Mouse (Mus musculus) layer of hippocampus, adult 2 months (tissue): ENCODE results near the gene Arhgap30. TPM values are rescaled to one million over a fixed set of nuclear protein-coding genes. Genes with fewer than 3 reads are reported as not detected.

ENCODE experiments used
- DNase-seq, 2 experiments: peaks; one replicate each; pipeline ENCODE4 v3.0.0; 2022; ENCODE audit warnings: low spot score in 2 of 2
- H3K27ac ChIP-seq: fragments of 200-600 bp; 2 replicates; pipeline ENCODE4 v1.8.1; 2022
- H3K4me3 ChIP-seq: fragments of 200-600 bp; 2 replicates; pipeline ENCODE4 v1.8.1; 2022; ENCODE audit warnings: mild to moderate bottlenecking
- CTCF ChIP-seq: fragments of 200-600 bp; conservative IDR thresholded peaks from 2 replicates; pipeline ENCODE4 v1.8.1; 2022; ENCODE audit warnings: antibody characterized with exemption, mild to moderate bottlenecking, moderate library complexity
- long read RNA-seq, 2 experiments: library from polyadenylated mRNA; stranded (forward); transcript quantifications; one replicate each; pipeline ENCODE4 v2.0.0; 2021; ENCODE audit warnings: borderline mapping rate in 2 of 2
- total RNA-seq, 2 experiments: library from RNA; stranded (reverse); gene quantifications; 2 replicates each; pipeline ENCODE4 v1.2.3; 2021

Gene Arhgap30
- total RNA-seq = 1 to 10 TPM; 1.9 to 2.2 TPM
- long read RNA-seq, experiment 1 = 0 reads
- long read RNA-seq, experiment 2, partial matches to known transcripts = 2 of 2 reads
- long read RNA-seq, experiment 2, other reads (novel, unspliced or antisense) = 0 of 2 reads

DNA sequence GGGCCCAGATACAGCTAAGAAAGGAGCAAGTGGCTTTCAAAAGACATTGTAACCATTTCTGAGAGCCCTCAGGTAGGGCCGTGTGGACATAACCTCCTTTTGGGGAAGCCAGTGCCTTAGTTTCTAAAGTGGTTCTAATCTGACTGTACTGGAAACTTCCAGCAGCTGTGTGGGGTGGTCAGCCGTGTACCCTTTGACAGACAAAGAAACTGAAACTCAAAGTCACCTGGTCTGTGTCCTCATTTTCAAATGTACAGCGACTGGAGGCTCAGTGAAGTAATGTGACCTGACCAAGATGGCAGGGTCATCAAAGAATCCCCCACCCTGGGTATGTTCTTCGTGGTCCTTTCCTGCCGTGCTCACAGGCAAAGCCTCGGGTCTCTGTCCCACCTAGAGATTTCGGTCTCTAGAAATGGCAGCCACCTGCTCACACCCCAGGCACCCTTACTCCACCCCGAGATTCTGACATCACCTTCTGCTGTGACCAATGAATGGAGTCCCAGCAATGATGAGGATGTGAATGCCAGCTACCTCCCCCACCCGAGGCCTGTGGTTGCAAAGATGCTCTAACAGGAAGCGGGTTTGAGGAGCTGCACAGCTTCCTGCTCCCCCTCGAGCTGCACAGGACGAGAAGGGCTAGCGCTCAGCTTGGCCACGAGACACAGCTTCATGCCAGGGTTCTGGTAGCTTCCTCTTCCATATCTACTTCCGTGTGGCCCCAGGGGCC is at the start of gene Arhgap30:
Gene Arhgap30 (plus strand): TSS at position 579 of the 727 bp plus-strand sequence.
- peak in 1 of 2 experiments; percentile 24 for DNase-seq
- no peak within 1 kb of the TSS for H3K4me3 ChIP-seq
- no peak for TF ChIP-seq CTCF
- H3K27ac ChIP-seq = peak within 1 kb of the TSS; percentile 39; the same call in 1 of the 2 replicates

DNA sequence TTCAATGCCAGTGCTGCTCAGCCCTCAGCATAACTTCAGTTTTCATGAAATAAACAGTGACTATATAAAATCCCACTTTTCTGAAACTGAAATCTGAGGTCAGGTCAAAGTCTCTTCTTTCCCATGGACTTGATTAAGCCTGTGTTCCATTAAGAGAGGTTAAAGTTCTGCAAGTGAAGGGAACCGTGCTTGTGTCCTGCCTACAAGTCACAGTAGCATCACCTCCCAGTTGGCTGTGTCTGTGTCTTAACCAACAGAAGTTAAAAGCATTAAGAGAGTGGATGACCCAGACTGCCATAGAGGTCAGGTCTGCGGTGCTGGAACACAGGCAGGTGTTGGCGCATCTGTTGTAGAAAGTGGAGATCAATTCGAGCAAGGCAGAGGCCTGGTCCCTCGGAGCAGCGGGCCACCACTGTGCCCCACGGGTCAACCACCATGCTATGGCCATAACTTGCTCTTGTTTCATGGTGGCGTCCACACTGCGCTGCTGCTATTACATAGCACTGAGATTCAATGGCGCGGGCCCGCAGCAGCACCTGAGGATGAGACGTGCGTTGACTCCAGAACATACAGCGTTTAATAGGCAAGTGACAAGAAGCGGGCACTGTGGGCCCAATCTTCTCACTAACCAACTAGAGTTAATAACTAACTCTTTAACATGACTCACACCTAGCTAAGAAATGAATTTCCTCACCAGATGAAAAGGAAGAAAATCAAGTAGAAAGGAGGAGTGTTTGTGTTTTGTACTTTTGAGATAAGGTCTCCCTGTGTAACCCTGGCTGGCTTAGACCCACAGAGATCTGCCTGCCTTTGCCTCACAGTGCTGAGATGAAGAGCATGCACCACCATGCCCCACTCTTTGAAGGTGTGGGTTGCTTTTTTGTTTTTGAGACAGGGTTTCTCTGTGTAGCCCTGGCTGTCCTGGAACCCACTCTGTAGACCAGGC is 46.2 kb upstream of the Arhgap30 start:
- Histone ChIP-seq H3K27ac (no peak overlapping the region), H3K4me3 (no peak overlapping the region)
- no peak for DNase-seq
- no peak for TF ChIP-seq CTCF

DNA sequence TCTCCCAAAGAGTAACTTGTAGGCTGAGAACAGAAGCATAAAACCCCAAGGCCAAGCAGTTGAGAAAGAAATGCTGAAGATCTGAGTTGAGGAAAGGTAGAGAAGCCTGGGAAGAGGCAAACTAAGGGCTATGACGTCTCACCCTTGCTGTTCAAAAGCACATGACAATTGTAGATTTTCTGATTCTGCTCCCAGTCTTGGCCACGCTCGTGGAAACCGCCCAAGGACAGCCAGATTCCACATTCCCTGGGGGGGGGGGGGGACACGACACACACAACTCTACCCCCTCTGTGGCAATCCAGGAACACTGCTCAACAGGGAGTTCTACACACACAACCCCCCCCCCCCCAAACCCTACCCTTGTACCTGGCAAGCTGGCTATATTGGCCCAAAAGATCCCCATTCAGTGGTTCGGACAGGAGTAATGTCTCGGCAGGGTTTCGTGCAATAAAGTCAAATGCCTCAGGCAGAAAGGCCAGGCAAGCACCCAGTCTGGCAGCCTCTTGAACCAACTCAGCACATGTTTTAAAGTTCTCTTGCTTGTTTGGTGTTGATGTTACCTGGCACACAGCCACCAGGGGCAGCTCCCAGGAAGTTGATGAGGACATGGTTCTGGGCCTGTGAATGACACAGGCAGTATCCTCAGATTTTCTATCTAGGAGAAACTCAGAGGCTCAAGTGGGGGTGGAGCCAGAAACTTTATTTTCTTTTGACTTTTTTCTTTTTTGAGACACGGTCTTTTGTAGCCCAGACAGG is 44.7 kb upstream of the Arhgap30 start:
- no peak for DNase-seq
- Histone ChIP-seq H3K27ac (no peak overlapping the region), H3K4me3 (peak overlapping the region; percentile 96)
- no peak for TF ChIP-seq CTCF

DNA sequence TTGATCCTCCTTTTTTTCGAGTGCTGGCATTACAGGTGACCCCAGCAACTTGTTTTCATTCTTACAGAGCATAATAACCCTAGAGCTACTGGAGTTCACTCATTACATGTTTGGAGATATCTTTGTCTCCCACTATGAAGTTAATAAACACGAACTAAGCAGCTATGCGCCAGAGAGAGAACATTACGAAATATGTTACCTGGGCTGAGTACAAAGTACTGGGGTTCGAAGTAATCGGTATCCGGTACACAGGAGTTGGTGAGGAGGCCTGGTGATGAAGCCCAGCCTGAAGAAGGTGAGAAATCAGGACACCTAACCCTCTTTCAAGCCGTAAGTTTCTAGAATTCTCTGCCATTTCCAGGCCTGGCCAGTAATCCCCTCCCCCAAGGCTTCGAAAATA is 44.0 kb upstream of the Arhgap30 start:
- TF ChIP-seq CTCF = no peak
- DNase-seq = no peak
- H3K4me3 ChIP-seq = peak overlapping the region; percentile 96
- H3K27ac ChIP-seq = peak overlapping the region; percentile 86

DNA sequence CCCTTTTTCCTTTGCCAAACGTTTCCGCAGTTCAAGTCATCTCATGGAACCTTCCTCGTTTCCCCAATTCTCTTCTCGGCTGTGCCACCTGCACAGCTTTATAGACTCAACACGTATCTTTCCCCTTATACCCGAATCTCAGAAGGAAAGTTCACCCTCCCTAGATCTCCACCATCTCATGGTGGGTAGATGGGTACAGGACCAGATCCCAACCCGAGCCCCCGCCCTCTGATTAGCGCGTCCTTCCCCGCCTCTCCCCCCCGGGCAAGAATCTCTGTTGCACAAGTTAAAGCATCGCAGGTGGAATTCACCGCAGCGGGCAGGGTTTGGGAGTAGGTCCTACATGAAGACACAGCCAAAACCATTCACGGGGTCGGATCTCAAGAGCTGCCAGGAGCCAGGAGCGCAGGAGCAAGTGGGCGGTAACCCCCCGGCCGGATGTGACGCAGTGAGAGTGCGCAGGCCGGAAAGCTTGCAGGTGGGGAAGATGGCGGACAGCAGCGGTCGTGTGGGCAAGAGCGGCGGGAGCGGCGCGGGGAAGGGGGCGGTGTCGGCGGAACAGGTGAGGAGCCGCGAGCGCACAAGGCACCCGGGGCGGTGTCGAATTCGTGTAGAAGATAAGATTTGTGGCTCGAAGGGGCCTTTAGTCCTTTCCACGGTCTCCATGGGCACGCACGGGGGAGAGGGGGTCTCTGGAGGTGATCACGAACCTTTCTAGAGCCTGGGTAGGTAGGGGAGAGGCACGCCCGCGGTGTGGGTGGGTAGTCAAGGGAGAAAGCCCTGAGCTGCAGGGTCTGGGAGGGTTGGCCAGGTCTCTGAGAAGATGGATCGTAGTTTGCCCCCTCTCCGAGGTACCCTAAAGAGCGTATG is 43.3 kb upstream of the Arhgap30 start, which contains the start of the genes Nit1 and Pfdn2:
Gene Nit1 (minus strand): TSS at position 422 of the 870 bp plus-strand sequence.
Gene Pfdn2 (plus strand): TSS at position 446 of the 870 bp plus-strand sequence.
- TF ChIP-seq CTCF = no peak
- DNase-seq = peak; percentile 91 to 94
- peak within 1 kb of the TSS; percentile 86 for H3K27ac ChIP-seq
- peak within 1 kb of the TSS; percentile 96 for H3K4me3 ChIP-seq

DNA sequence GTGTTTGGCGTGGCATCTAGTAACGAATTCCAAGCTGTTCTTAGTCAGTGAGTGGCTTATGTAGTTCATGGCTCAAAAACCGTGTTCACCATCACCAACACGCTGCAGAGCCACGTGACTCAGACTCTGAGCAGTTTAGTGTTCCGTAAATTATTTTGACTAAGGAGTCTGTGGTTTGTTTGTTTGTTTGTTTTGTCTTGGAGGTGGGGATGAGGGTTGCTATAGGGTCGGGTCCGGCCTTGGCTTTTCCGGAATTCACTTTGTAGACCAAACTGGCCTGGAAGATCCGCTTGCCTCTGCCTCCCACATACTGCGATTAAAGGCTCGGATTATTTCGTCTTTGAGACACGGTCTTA is 42.7 kb upstream of the Arhgap30 start:
- H3K27ac ChIP-seq = peak overlapping the region; percentile 86

DNA sequence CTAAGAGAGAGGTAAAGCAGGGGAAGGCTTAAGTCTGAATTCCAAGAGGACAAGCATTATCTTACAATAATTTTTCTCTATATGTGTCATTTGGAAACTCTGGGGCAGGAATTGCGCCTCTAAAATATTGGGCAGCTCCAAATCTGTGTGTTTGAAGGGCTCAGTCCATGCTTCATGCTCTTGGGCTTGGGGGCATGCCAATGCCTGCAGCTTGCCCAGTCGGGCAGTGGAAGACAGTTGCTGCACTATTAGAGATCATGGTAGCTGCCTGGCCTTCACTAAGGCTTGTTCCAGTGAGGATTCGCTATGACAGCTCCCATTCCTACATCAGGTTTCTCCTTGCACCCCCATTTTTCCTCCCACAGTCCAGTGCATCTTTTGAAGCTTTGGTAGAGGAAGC is 40.1 kb upstream of the Arhgap30 start:
- no peak overlapping the region for H3K4me3 ChIP-seq
- H3K27ac ChIP-seq = no peak overlapping the region
- DNase-seq = no peak
- no peak for TF ChIP-seq CTCF

More for the DNA sequence above, 42.7 kb upstream of the Arhgap30 start:
- H3K4me3 ChIP-seq = peak overlapping the region; percentile 96
- no peak for TF ChIP-seq CTCF
- no peak for DNase-seq

DNA sequence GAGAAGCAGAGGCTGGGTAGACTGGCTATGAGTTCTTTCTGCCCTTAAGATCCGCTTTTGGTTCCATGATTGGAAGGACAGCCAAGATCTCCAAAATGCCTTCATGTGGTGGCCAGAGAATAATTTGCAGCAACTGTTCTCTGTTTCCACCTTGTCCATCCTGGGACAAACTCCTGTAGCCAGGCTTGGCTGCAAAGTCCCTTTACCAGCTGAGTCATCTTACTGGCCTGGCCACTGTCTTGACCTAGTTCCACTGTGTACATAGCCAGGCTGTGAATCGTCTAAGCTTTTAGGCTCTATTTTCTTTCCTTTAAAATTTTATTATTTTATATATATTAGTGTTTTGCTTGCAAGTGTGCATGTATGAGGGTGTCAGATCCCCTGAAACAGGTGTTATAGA is 39.5 kb upstream of the Arhgap30 start:
- no peak overlapping the region for H3K27ac ChIP-seq
- no peak for TF ChIP-seq CTCF
- no peak overlapping the region for H3K4me3 ChIP-seq
- no peak for DNase-seq

DNA sequence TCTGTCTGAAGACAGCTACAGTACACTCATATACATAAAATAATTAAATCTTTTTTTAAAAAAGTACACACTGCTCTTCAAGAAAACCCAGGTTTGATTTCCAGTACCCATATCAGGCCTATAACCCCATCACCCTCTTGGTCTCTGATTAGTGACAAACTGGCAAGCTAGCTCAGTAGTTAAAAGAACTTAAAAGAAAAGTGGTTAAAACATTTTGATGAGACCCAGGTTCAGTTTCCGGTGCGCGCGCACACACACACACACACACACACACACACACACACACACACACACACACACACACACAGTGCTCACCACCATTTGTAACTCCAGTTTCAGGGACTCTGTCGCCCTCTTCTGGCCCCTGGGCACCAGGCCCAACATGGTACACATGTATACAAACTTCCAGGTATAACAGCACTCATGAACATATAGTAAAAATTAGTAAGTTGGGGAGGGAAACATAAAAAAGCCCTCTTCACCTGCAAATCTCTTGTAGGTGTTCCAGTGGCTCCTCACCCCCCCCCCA is 32.9 kb upstream of the Arhgap30 start:
- no peak overlapping the region for H3K4me3 ChIP-seq
- TF ChIP-seq CTCF = peak; percentile 40
- no peak overlapping the region for H3K27ac ChIP-seq
- DNase-seq = no peak

DNA sequence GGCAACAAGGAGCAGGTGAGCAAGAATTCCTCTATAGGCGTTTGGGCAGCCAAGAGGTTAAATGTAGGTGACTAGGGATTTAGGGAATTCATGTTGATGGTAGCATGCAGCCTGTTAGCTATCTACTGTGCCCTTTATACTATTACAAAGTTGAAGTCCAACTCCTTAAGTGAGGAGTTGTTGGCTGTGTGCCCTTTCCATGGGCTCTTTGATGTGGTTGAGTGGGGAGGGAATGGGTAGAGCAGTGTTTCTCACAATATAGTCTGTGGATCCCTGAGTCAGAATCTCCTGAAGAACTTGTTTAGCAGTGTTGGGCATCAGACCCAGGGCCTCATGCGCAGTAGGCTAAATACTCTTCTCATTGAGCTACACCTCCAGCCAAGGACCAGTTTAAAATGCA is 31.9 kb upstream of the Arhgap30 start:
- H3K4me3 ChIP-seq = no peak overlapping the region
- H3K27ac ChIP-seq = no peak overlapping the region
- no peak for DNase-seq
- no peak for TF ChIP-seq CTCF

GRCm38 (mm10) chr1:171358421-171358820 is 30.3 kb upstream of the Arhgap30 start:
- Histone ChIP-seq H3K4me3 (no peak overlapping the region), H3K27ac (peak overlapping the region; percentile 97)
- peak; percentile 81 for TF ChIP-seq CTCF
- DNase-seq = peak in 1 of 2 experiments; percentile 53

GRCm38 (mm10) chr1:171360253-171360652 is 28.5 kb upstream of the Arhgap30 start:
- peak overlapping the region; percentile 73 for H3K4me3 ChIP-seq
- no peak for TF ChIP-seq CTCF
- peak overlapping the region; percentile 97 for H3K27ac ChIP-seq
- DNase-seq = peak in 1 of 2 experiments; percentile 18
